10 mouse cellular contexts compared by ENCODE assay signal in the genomic region with DNA sequence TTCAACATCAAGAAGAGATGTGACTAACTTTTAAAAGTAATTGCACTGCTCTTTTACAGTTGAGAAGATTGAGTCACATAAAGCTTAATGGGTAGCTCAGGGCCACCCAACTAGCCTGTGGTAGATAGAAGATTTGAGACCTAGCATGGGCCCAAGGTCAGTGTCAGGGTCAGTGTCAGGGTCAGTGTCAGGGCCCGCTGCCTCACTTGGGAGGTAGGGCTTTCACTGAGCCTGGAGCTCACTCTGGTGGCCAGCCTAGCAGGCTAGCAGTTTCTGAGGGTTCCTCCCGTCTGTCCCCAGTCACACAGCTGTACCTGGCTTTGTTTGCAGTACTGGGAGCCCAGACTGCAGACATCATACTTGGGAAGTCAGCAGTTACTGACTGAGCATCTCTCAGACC. TPM values are rescaled to one million over a fixed set of nuclear protein-coding genes. Genes with fewer than 3 reads are reported as not detected.
DNase-seq lines count a peak whose midpoint lies in the region; ATAC-seq lines count a peak whose summit lies in the region.
"Had no signal": no experiment of that assay in that cellular context is flagged by ENCODE, and none has a peak within 500 bp of the region (broad histone marks: within the 10 kb centered on the region; RNA-seq: fewer than 3 reads in every experiment).

No protein-coding gene starts in this region.

- no peak for ATAC-seq in hindbrain, embryonic 11.5 days (ENCODE audit: low FRiP score)
- no peak for ATAC-seq in intestine, embryonic 15.5 days
- ATAC-seq: hindbrain, embryonic 16.5 days had no signal

- 44% methylated on average over 2 of the region's 2 CpGs for WGBS in hindbrain, embryonic 10.5 days
- 32% methylated on average over 2 of the region's 2 CpGs for WGBS in hindbrain, embryonic 11.5 days
- WGBS in intestine, embryonic 15.5 days = 50% methylated on average over 2 of the region's 2 CpGs

- H3K4me2 ChIP-seq in hindbrain, embryonic 11.5 days (replicated peaks; ENCODE audit: low read depth, low read length) = no peak overlapping the region
- H3K4me2 ChIP-seq in intestine, embryonic 15.5 days (replicated peaks) = no peak overlapping the region

- H3K4me1 ChIP-seq in hindbrain, embryonic 10.5 days (replicated peaks) = peaks cover 5% of the 10 kb centered on the region; the same call in 1 of the 2 replicates
- no peaks in the 10 kb centered on the region for H3K4me1 ChIP-seq in hindbrain, embryonic 11.5 days (replicated peaks; ENCODE audit: control insufficient read depth, insufficient read depth, low read length)
- H3K4me1 ChIP-seq in intestine, embryonic 15.5 days (replicated peaks) = no peaks in the 10 kb centered on the region

- H3K9ac ChIP-seq in hindbrain, embryonic 11.5 days (ENCODE audit: low read depth, low read length) = no peak overlapping the region
- no peak overlapping the region for H3K9ac ChIP-seq in intestine, embryonic 15.5 days

- H3K36me3 ChIP-seq in hindbrain, embryonic 10.5 days = no peaks in the 10 kb centered on the region
- H3K36me3 ChIP-seq in hindbrain, embryonic 11.5 days (ENCODE audit: control insufficient read depth, insufficient read depth, low read length) = no peaks in the 10 kb centered on the region
- H3K36me3 ChIP-seq in intestine, embryonic 15.5 days = no peaks in the 10 kb centered on the region

- peak; percentile 8 for DNase-seq in hindbrain, embryonic 10.5 days (ENCODE audit: low spot score)
- DNase-seq in hindbrain, embryonic 11.5 days (ENCODE audit: low spot score) = no peak
- DNase-seq in 3134 (ENCODE audit: extremely low read depth, insufficient read length, low spot score) = peak; percentile 45
- peak; percentile 39 for DNase-seq in adipocyte (ENCODE audit: low spot score)
- no peak for DNase-seq in MN1 (ENCODE audit: low spot score)
- no peak for DNase-seq in frontal cortex, adult 2 months (ENCODE audit: extremely low spot score in 1 of 2, low spot score in 1 of 2)
- no peak for DNase-seq in layer of hippocampus, adult 9-11 months

- no peaks in the 10 kb centered on the region for H3K9me3 ChIP-seq in hindbrain, embryonic 10.5 days
- no peaks in the 10 kb centered on the region for H3K9me3 ChIP-seq in hindbrain, embryonic 11.5 days (ENCODE audit: control insufficient read depth, low read length)
- no peaks in the 10 kb centered on the region for H3K9me3 ChIP-seq in intestine, embryonic 15.5 days
- H3K9me3 ChIP-seq: megakaryocyte, embryonic 14.5 days had no signal

- H3K4me3 ChIP-seq in hindbrain, embryonic 10.5 days = no peak overlapping the region
- H3K4me3 ChIP-seq in hindbrain, embryonic 11.5 days (ENCODE audit: low read depth, low read length) = no peak overlapping the region
- no peak overlapping the region for H3K4me3 ChIP-seq in intestine, embryonic 15.5 days (replicated peaks)

- no peak overlapping the region for H3K27ac ChIP-seq in hindbrain, embryonic 10.5 days
- H3K27ac ChIP-seq in hindbrain, embryonic 11.5 days (ENCODE audit: low read depth, low read length) = no peak overlapping the region
- peak overlapping the region; percentile 57; the same call in 1 of the 2 replicates for H3K27ac ChIP-seq in intestine, embryonic 15.5 days

- H3K27me3 ChIP-seq in hindbrain, embryonic 10.5 days (ENCODE audit: insufficient read depth, poor library complexity, severe bottlenecking) = no peaks in the 10 kb centered on the region
- no peaks in the 10 kb centered on the region for H3K27me3 ChIP-seq in hindbrain, embryonic 11.5 days (ENCODE audit: control insufficient read depth, insufficient read depth, low read length)
- H3K27me3 ChIP-seq in intestine, embryonic 15.5 days (replicated peaks) = no peaks in the 10 kb centered on the region
- H3K27me3 ChIP-seq: megakaryocyte, embryonic 14.5 days had no signal

RNA-seq across cellular contexts. Expression of gene Cyth3, which starts 47.1 kb away (rescaled TPM):
- 33.6 and 36.4 TPM in 2 replicates for polyA plus RNA-seq in hindbrain, embryonic 10.5 days (2016; fragmentation: Nextera tagmentation; extraction: Ambion mirVana)
- polyA plus RNA-seq in hindbrain, embryonic 11.5 days (2014; fragmentation: Nextera tagmentation; extraction: Ambion mirVana) = 30.3 and 33.4 TPM in 2 replicates
- 43.7 and 44.3 TPM in 2 replicates for polyA plus RNA-seq in intestine, embryonic 15.5 days (2015; fragmentation: Nextera tagmentation; extraction: Ambion mirVana)
- polyA plus RNA-seq in frontal cortex, adult 2 months (2012; rRNA removed) = 28.5 and 29.1 TPM in 2 replicates

Comparison
In these comparisons a context has a peak if more than half of its experiments do, and no peak if none do; other contexts are left out.
1. DNase-seq: peak in hindbrain, embryonic 10.5 days (single experiment), 3134 (single experiment) and adipocyte (single experiment); none in hindbrain, embryonic 11.5 days (single experiment), MN1 (single experiment), frontal cortex, adult 2 months (0 of 2) and layer of hippocampus, adult 9-11 months (single experiment).